Mouse (Mus musculus): ENCODE data around the gene Smyd4.

- TF ChIP-seq CTCF (IDR thresholded peaks at IDR 0.05; ENCODE audit: control insufficient read depth, insufficient read depth, insufficient read length) (peak; percentile 10), MAX (IDR thresholded peaks at IDR 0.05) (no peak), USF1 (IDR thresholded peaks at IDR 0.05; ENCODE audit: low read depth) (no peak), MYOG (IDR thresholded peaks at IDR 0.05; ENCODE audit: control insufficient read depth, extremely low read depth, insufficient read length) (no peak)
Measured at GRCm38 (mm10) chr11:75402271-75402690, 54.0 kb downstream of the Smyd4 start.
